In genomic region chr10:93294547-93295219, GRCm38 (mm10) we compare ENCODE assay signal across 9 mouse cellular contexts. TPM values are rescaled to one million over a fixed set of nuclear protein-coding genes. Genes with fewer than 3 reads are reported as not detected.
A peak's percentile ranks its signal among the peaks of the same experiment; 100 is the strongest.
DNase-seq lines count a peak whose midpoint lies in the region; ATAC-seq and TF ChIP-seq lines count a peak whose summit lies in the region.
"Had no signal": no experiment of that assay in that cellular context is flagged by ENCODE, and none has a peak within 500 bp of the region (broad histone marks: within the 10 kb centered on the region; RNA-seq: fewer than 3 reads in every experiment).

No protein-coding gene starts in this region.

- no peak for TF ChIP-seq CTCF in kidney, adult 2 months (conservative IDR thresholded peaks at IDR 0.05; ENCODE audit: insufficient read depth, insufficient read length, low read depth, low read length)
- no peak for TF ChIP-seq CTCF in kidney, postnatal 0 days (IDR thresholded peaks at IDR 0.05; ENCODE audit: low read depth)

- H3K27ac ChIP-seq in kidney, adult 2 months (ENCODE audit: insufficient read depth, low read depth, low read length): 0 out of 2 replicates have a peak overlapping the region, but pooled peaks have one; percentile 19
- peak overlapping the region; percentile 76 for H3K27ac ChIP-seq in kidney, postnatal 0 days
- H3K27ac ChIP-seq in neural tube, embryonic 15.5 days (replicated peaks): no peak overlapping the region; the same call in 1 of the 2 replicates
- no peak overlapping the region for H3K27ac ChIP-seq in midbrain, embryonic 10.5 days (replicated peaks)

- 13% methylated on average over 20 of the region's 20 CpGs for WGBS in kidney, adult 2 months
- WGBS in kidney, postnatal 0 days: 8% methylated on average over 20 of the region's 20 CpGs
- WGBS in neural tube, embryonic 15.5 days: 65% methylated on average over 20 of the region's 20 CpGs
- 72% methylated on average over 20 of the region's 20 CpGs for WGBS in midbrain, embryonic 10.5 days

- peak; percentile 55 for DNase-seq in kidney, adult 2 months
- DNase-seq in kidney, adult 8-10 months: no peak
- peak; percentile 46 for DNase-seq in embryo, embryonic 10.5 days (ENCODE audit: low spot score)
- DNase-seq in kidney, postnatal 0 days (ENCODE audit: low spot score): peak; percentile 87
- no peak for DNase-seq in midbrain, embryonic 10.5 days (ENCODE audit: low spot score)
- no peak for DNase-seq in spleen, postnatal 14 days (ENCODE audit: low spot score in 2 of 2)
- DNase-seq in ovary, postnatal 10 days (ENCODE audit: low spot score): no peak
- DNase-seq: layer of hippocampus, postnatal 36 days had no signal

- peaks cover 5% of the 10 kb centered on the region; the same call in 1 of the 2 replicates for H3K4me1 ChIP-seq in kidney, adult 2 months (ENCODE audit: control insufficient read depth, insufficient read depth, low read length)
- H3K4me1 ChIP-seq in kidney, postnatal 0 days (replicated peaks; ENCODE audit: insufficient read depth, low read length): peaks cover 17% of the 10 kb centered on the region
- H3K4me1 ChIP-seq in neural tube, embryonic 15.5 days: peaks cover 20% of the 10 kb centered on the region
- peaks cover 18% of the 10 kb centered on the region for H3K4me1 ChIP-seq in midbrain, embryonic 10.5 days

- no peaks in the 10 kb centered on the region for H3K36me3 ChIP-seq in kidney, adult 2 months (ENCODE audit: control insufficient read depth, insufficient read depth, low read length)
- no peaks in the 10 kb centered on the region for H3K36me3 ChIP-seq in kidney, postnatal 0 days (ENCODE audit: insufficient read depth, low read length)
- H3K36me3 ChIP-seq in neural tube, embryonic 15.5 days: no peaks in the 10 kb centered on the region
- no peaks in the 10 kb centered on the region for H3K36me3 ChIP-seq in midbrain, embryonic 10.5 days

- no peak for TF ChIP-seq POLR2A in kidney, adult 2 months (IDR thresholded peaks at IDR 0.05; ENCODE audit: low read depth, low read length)

- H3K27me3 ChIP-seq in kidney, adult 2 months (replicated peaks; ENCODE audit: control insufficient read depth, insufficient read depth, low read length): no peaks in the 10 kb centered on the region
- no peaks in the 10 kb centered on the region for H3K27me3 ChIP-seq in kidney, postnatal 0 days (ENCODE audit: insufficient read depth, low read length)
- H3K27me3 ChIP-seq in neural tube, embryonic 15.5 days (replicated peaks): no peaks in the 10 kb centered on the region
- no peaks in the 10 kb centered on the region for H3K27me3 ChIP-seq in midbrain, embryonic 10.5 days (ENCODE audit: low read depth, poor library complexity, severe bottlenecking)

- H3K4me3 ChIP-seq in kidney, adult 2 months (ENCODE audit: insufficient read depth, low read depth, low read length): no peak overlapping the region
- peak overlapping the region; percentile 18 for H3K4me3 ChIP-seq in kidney, postnatal 0 days (replicated peaks; ENCODE audit: low read depth, low read length)
- H3K4me3 ChIP-seq in neural tube, embryonic 15.5 days (replicated peaks): no peak overlapping the region
- no peak overlapping the region for H3K4me3 ChIP-seq in midbrain, embryonic 10.5 days

- peak overlapping the region; percentile 45 for H3K4me2 ChIP-seq in kidney, postnatal 0 days (ENCODE audit: low read length)
- 0 out of 2 replicates have a peak overlapping the region, but pooled peaks have one; percentile 4 for H3K4me2 ChIP-seq in neural tube, embryonic 15.5 days

- 0 out of 2 replicates have a peak, but pooled peaks have one; percentile 26 for ATAC-seq in kidney, postnatal 0 days (replicated peaks; ENCODE audit: low FRiP score, low read depth)
- no peak for ATAC-seq in neural tube, embryonic 15.5 days (ENCODE audit: low FRiP score)

- peak overlapping the region; percentile 42; the same call in 1 of the 2 replicates for H3K9ac ChIP-seq in kidney, postnatal 0 days (ENCODE audit: low read depth, low read length)
- H3K9ac ChIP-seq in neural tube, embryonic 15.5 days (replicated peaks): no peak overlapping the region

- no peaks in the 10 kb centered on the region for H3K9me3 ChIP-seq in kidney, postnatal 0 days (replicated peaks; ENCODE audit: low read length)
- H3K9me3 ChIP-seq in neural tube, embryonic 15.5 days (replicated peaks): no peaks in the 10 kb centered on the region
- no peaks in the 10 kb centered on the region for H3K9me3 ChIP-seq in midbrain, embryonic 10.5 days (replicated peaks)

RNA-seq across cellular contexts. Expression of gene Elk3, which starts 16.3 kb away (rescaled TPM):
- polyA plus RNA-seq in kidney, adult 2 months (2012; rRNA removed): 27.5 and 28.1 TPM in 2 replicates
- 50.2 and 53.9 TPM in 2 replicates for polyA plus RNA-seq in kidney, postnatal 0 days (2015; fragmentation: Nextera tagmentation; extraction: Ambion mirVana)
- polyA plus RNA-seq in neural tube, embryonic 15.5 days (2015; fragmentation: Nextera tagmentation; extraction: Ambion mirVana): 8.6 and 10.1 TPM in 2 replicates
- polyA plus RNA-seq in midbrain, embryonic 10.5 days (2016; fragmentation: Nextera tagmentation; extraction: Ambion mirVana): 9.8 and 10.6 TPM in 2 replicates

Comparison
In these comparisons a context has a peak if more than half of its experiments do, and no peak if none do; other contexts are left out.
1. DNase-seq: peak in kidney, adult 2 months (single experiment), embryo, embryonic 10.5 days (single experiment) and kidney, postnatal 0 days (single experiment); none in kidney, adult 8-10 months (0 of 2), midbrain, embryonic 10.5 days (single experiment), spleen, postnatal 14 days (0 of 2) and ovary, postnatal 10 days (single experiment).
2. H3K27ac ChIP-seq: peak in kidney, adult 2 months (single experiment) and kidney, postnatal 0 days (single experiment); none in neural tube, embryonic 15.5 days (single experiment) and midbrain, embryonic 10.5 days (single experiment).